Mouse (Mus musculus): ENCODE results near the gene Insc.

- TF ChIP-seq CTCF (IDR thresholded peaks at IDR 0.05; ENCODE audit: low read depth, low read length) (no peak), POLR2A (IDR thresholded peaks at IDR 0.05; ENCODE audit: borderline replicate concordance, low read depth, low read length) (no peak)
These were observed 79.2 kb downstream of the Insc start for GRCm38 (mm10) chr7:114822736-114823135.
